Mouse (Mus musculus) stomach, postnatal 0 days (tissue): ENCODE results near the gene Gnb1.

Experiments
- CTCF ChIP-seq: IDR thresholded peaks from 2 replicates; pipeline ENCODE4 v1.5.1; 2016; ENCODE audit warnings: antibody characterized with exemption, low read depth, mild to moderate bottlenecking, moderate library complexity
- EP300 ChIP-seq: optimal IDR thresholded peaks from 2 replicates; pipeline ENCODE3; 2016; ENCODE audit warnings: antibody characterized with exemption

DNA sequence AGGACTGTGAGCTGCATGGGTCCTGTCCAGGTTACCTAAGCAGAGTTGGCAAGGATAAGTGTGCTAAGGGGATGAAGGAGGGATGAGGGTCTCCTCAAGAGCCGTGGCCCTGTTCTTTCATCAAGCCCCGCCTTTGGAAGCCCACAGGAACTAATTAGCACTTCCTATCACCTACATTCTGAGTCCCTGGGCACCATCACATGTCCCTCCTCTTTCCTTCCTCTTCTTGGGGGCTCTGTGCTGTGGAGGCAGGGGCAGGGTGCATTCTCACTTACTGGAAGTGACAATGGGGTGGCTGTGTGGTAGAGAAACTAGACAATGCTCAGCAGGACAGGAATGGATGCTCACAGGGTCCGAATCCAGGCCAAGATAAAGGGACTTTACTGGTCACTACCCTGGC is 3.4 kb upstream of the Gnb1 start:
- TF ChIP-seq CTCF, result no peak
- TF ChIP-seq EP300, result no peak
